Mouse (Mus musculus) MEL (cell line): ENCODE measurements around the gene Klf16.

Source experiments
- CHD1 ChIP-seq: IDR thresholded peaks from 2 replicates; pipeline ENCODE4 v1.6.1; 2012; ENCODE audit warnings: low read depth, mild to moderate bottlenecking, inconsistent platforms, low read length, improper control_type of control experiment
- CHD2 ChIP-seq: IDR thresholded peaks from 2 replicates; pipeline ENCODE4 v1.6.1; 2011; ENCODE audit warnings: low read length, improper control_type of control experiment
- CTCF ChIP-seq, 3 experiments: IDR thresholded peaks in 2 of 3; conservative IDR thresholded peaks in 1 of 3; 2 replicates each; pipeline ENCODE4 v1.5.1; 2011 to 2012; ENCODE audit warnings: low read length in 3 of 3, low read depth in 2 of 3, mild to moderate bottlenecking in 2 of 3, improper control_type of control experiment in 1 of 3, inconsistent platforms in 1 of 3, mixed read lengths in 1 of 3, moderate library complexity in 1 of 3; ENCODE audit not compliant: control insufficient read depth in 1 of 3, insufficient read depth in 1 of 3, poor library complexity in 1 of 3, severe bottlenecking in 1 of 3
- JUND ChIP-seq: IDR thresholded peaks from 2 replicates; pipeline ENCODE4 v1.6.1; 2011; ENCODE audit warnings: low read depth, mild to moderate bottlenecking, improper control_type of control experiment, low read length
- NRF1 ChIP-seq: IDR thresholded peaks from 2 replicates; pipeline ENCODE4 v1.6.1; 2014; ENCODE audit warnings: low read depth, mild to moderate bottlenecking, inconsistent platforms, low read length, improper control_type of control experiment, moderate library complexity; ENCODE audit not compliant: poor library complexity, insufficient read depth, severe bottlenecking
- POLR2A ChIP-seq, 2 experiments: IDR thresholded peaks; 2 replicates each; pipeline ENCODE4 v1.6.1; 2011 to 2012; ENCODE audit warnings: low read length in 2 of 2, mild to moderate bottlenecking in 2 of 2, control low read depth in 1 of 2, improper control_type of control experiment in 1 of 2, low read depth in 1 of 2, moderate library complexity in 1 of 2; ENCODE audit not compliant: control insufficient read depth in 1 of 2, insufficient read depth in 1 of 2, poor library complexity in 1 of 2
- RCOR1 ChIP-seq: IDR thresholded peaks from 2 replicates; pipeline ENCODE4 v1.6.1; 2012; ENCODE audit warnings: low read depth, mild to moderate bottlenecking, inconsistent platforms, low read length, improper control_type of control experiment
- ZKSCAN1 ChIP-seq: IDR thresholded peaks from 2 replicates; pipeline ENCODE4 v1.6.1; 2012; ENCODE audit warnings: low read depth, mild to moderate bottlenecking, inconsistent platforms, low read length, improper control_type of control experiment, moderate library complexity

DNA sequence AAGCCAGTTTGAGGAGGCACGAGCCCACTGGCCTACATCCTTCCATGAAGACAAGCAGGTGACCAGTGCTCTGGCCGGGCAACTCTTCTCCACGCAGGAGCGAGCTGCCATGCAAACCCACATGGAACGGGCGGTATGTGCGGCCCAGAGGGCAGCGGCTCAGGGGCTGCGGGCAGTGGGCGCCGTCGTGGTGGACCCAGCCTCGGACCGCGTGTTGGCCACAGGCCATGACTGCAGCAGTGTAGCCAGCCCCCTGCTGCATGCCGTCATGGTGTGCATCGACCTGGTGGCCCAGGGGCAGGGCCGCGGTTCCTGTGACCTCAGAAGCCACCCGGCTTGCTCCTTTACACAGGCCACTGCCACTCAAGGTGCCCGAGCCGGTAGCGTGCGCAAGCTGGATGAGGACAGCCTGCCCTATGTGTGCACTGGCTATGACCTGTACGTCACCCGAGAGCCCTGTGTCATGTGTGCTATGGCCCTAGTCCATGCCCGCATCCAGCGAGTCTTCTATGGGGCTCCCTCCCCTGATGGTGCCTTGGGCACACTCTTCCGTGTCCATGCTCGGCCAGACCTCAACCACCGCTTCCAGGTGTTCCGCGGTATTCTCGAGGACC is 29.7 kb upstream of the Klf16 start:
- TF ChIP-seq CHD2 (no peak), CTCF (IDR thresholded peaks at IDR 0.05 in 2 of 3, conservative IDR thresholded peaks at IDR 0.05 in 1 of 3; ENCODE audit: control insufficient read depth in 1 of 3, insufficient read depth in 1 of 3, low read depth in 2 of 3, low read length in 3 of 3, poor library complexity in 1 of 3, severe bottlenecking in 1 of 3) (no peak), ZKSCAN1 (no peak), POLR2A (IDR thresholded peaks at IDR 0.05; ENCODE audit: control insufficient read depth in 1 of 2, insufficient read depth in 1 of 2, low read depth in 1 of 2, low read length in 2 of 2, poor library complexity in 1 of 2) (no peak), RCOR1 (no peak), CHD1 (no peak), NRF1 (no peak), JUND (no peak)
